In genomic region chr9:16353049-16353724, GRCm38 (mm10) we compare ENCODE assay signal across 16 mouse cellular contexts.
A peak's percentile ranks its signal among the peaks of the same experiment; 100 is the strongest.
DNase-seq lines count a peak whose midpoint lies in the region; ATAC-seq and TF ChIP-seq lines count a peak whose summit lies in the region.
"Had no signal": no experiment of that assay in that cellular context is flagged by ENCODE, and none has a peak within 500 bp of the region (broad histone marks: within the 10 kb centered on the region; RNA-seq: fewer than 3 reads in every experiment).

No protein-coding gene starts in this region.

- H3K27ac ChIP-seq in forebrain, embryonic 10.5 days = peak overlapping the region; percentile 79
- H3K27ac ChIP-seq in hindbrain, embryonic 14.5 days = peak overlapping the region; percentile 40
- peak overlapping the region; percentile 47; the same call in 1 of the 2 replicates for H3K27ac ChIP-seq in midbrain, postnatal 0 days (ENCODE audit: low read depth, low read length)
- H3K27ac ChIP-seq in kidney, embryonic 14.5 days (ENCODE audit: low read depth, low read length) = no peak overlapping the region
- H3K27ac ChIP-seq: layer of hippocampus, adult 2 months; limb, embryonic 10.5 days; liver, embryonic 15.5 days had no signal

- H3K9ac ChIP-seq in hindbrain, embryonic 14.5 days = no peak overlapping the region
- no peak overlapping the region for H3K9ac ChIP-seq in midbrain, postnatal 0 days (replicated peaks; ENCODE audit: low read length, poor library complexity, severe bottlenecking)
- H3K9ac ChIP-seq in kidney, embryonic 14.5 days (ENCODE audit: low read depth, low read length) = no peak overlapping the region
- H3K9ac ChIP-seq: liver, embryonic 15.5 days had no signal

- DNase-seq in Muller cell, postnatal 12 days (ENCODE audit: inconsistent ontology term) = peak; percentile 26
- DNase-seq in forebrain, embryonic 10.5 days (ENCODE audit: extremely low spot score, low spot score) = peak; percentile 35
- no peak for DNase-seq in hindbrain, embryonic 14.5 days (ENCODE audit: low spot score)
- no peak for DNase-seq in midbrain, postnatal 0 days (ENCODE audit: low spot score)
- DNase-seq in gastrocnemius, postnatal 25 days = no peak
- no peak for DNase-seq in heart, adult 9 months (ENCODE audit: low spot score in 2 of 2)
- no peak for DNase-seq in adrenal gland, adult (ENCODE audit: inconsistent age in 2 of 2, low spot score in 1 of 2)
- DNase-seq: adrenal gland, postnatal 36 days; gastrocnemius, postnatal 10 days; kidney, adult 18-20 months; lung, postnatal 4 days had no signal

- H3K4me2 ChIP-seq in hindbrain, embryonic 14.5 days (replicated peaks) = peak overlapping the region; percentile 24
- no peak overlapping the region for H3K4me2 ChIP-seq in midbrain, postnatal 0 days (ENCODE audit: low read depth, low read length, poor library complexity, severe bottlenecking)
- H3K4me2 ChIP-seq in kidney, embryonic 14.5 days (replicated peaks; ENCODE audit: low read depth, low read length) = no peak overlapping the region
- H3K4me2 ChIP-seq: liver, embryonic 15.5 days had no signal

- WGBS in forebrain, embryonic 10.5 days = 15% methylated on average over 4 of the region's 4 CpGs
- WGBS in hindbrain, embryonic 14.5 days = 10% methylated on average over 4 of the region's 4 CpGs
- 9% methylated on average over 4 of the region's 4 CpGs for WGBS in midbrain, postnatal 0 days
- 34% methylated on average over 4 of the region's 4 CpGs for WGBS in kidney, embryonic 14.5 days

- peak overlapping the region; percentile 27; the same call in 1 of the 2 replicates for H3K4me3 ChIP-seq in forebrain, embryonic 10.5 days
- H3K4me3 ChIP-seq in hindbrain, embryonic 14.5 days (replicated peaks; ENCODE audit: low read length) = no peak overlapping the region
- no peak overlapping the region for H3K4me3 ChIP-seq in midbrain, postnatal 0 days (ENCODE audit: low read depth, low read length)
- H3K4me3 ChIP-seq in kidney, embryonic 14.5 days (ENCODE audit: low read length) = no peak overlapping the region
- H3K4me3 ChIP-seq: layer of hippocampus, adult 2 months; limb, embryonic 10.5 days; liver, embryonic 15.5 days had no signal

- H3K9me3 ChIP-seq in forebrain, embryonic 10.5 days = no peaks in the 10 kb centered on the region
- no peaks in the 10 kb centered on the region for H3K9me3 ChIP-seq in hindbrain, embryonic 14.5 days (ENCODE audit: control insufficient read depth, low read length)
- no peaks in the 10 kb centered on the region for H3K9me3 ChIP-seq in midbrain, postnatal 0 days (ENCODE audit: low read length)
- H3K9me3 ChIP-seq in kidney, embryonic 14.5 days (ENCODE audit: control insufficient read depth, low read length) = no peaks in the 10 kb centered on the region
- H3K9me3 ChIP-seq: limb, embryonic 10.5 days; liver, embryonic 15.5 days had no signal

- H3K27me3 ChIP-seq in forebrain, embryonic 10.5 days (ENCODE audit: poor library complexity, severe bottlenecking) = no peaks in the 10 kb centered on the region
- H3K27me3 ChIP-seq in hindbrain, embryonic 14.5 days (ENCODE audit: control insufficient read depth, insufficient read depth, low read length) = no peaks in the 10 kb centered on the region
- H3K27me3 ChIP-seq in midbrain, postnatal 0 days (ENCODE audit: insufficient read depth, low read length) = no peaks in the 10 kb centered on the region
- H3K27me3 ChIP-seq in kidney, embryonic 14.5 days (ENCODE audit: control insufficient read depth, insufficient read depth, low read length) = no peaks in the 10 kb centered on the region
- H3K27me3 ChIP-seq: liver, embryonic 15.5 days; Patski had no signal

- ATAC-seq in hindbrain, embryonic 14.5 days (ENCODE audit: low FRiP score) = peak; percentile 21
- ATAC-seq in midbrain, postnatal 0 days (ENCODE audit: low FRiP score) = peak; percentile 68
- no peak for ATAC-seq in kidney, embryonic 14.5 days (ENCODE audit: low FRiP score, low TSS enrichment)
- ATAC-seq: Patski had no signal

- no peaks in the 10 kb centered on the region for H3K36me3 ChIP-seq in forebrain, embryonic 10.5 days (replicated peaks)
- H3K36me3 ChIP-seq in hindbrain, embryonic 14.5 days (replicated peaks; ENCODE audit: control insufficient read depth, insufficient read depth) = no peaks in the 10 kb centered on the region
- H3K36me3 ChIP-seq in midbrain, postnatal 0 days (ENCODE audit: insufficient read depth, low read length) = no peaks in the 10 kb centered on the region
- H3K36me3 ChIP-seq in kidney, embryonic 14.5 days (ENCODE audit: control insufficient read depth, insufficient read depth, low read length) = no peaks in the 10 kb centered on the region
- H3K36me3 ChIP-seq: limb, embryonic 10.5 days; liver, embryonic 15.5 days had no signal

- TF ChIP-seq CTCF in midbrain, postnatal 0 days (IDR thresholded peaks at IDR 0.05) = no peak

- H3K4me1 ChIP-seq in forebrain, embryonic 10.5 days = peaks cover 44% of the 10 kb centered on the region
- H3K4me1 ChIP-seq in hindbrain, embryonic 14.5 days (replicated peaks; ENCODE audit: control insufficient read depth, insufficient read depth, low read length) = peaks cover 10% of the 10 kb centered on the region; the same call in 1 of the 2 replicates
- peaks cover 6% of the 10 kb centered on the region; the same call in 1 of the 2 replicates for H3K4me1 ChIP-seq in midbrain, postnatal 0 days (ENCODE audit: insufficient read depth, low read length)
- H3K4me1 ChIP-seq in kidney, embryonic 14.5 days (ENCODE audit: control insufficient read depth, insufficient read depth, low read length) = no peaks in the 10 kb centered on the region
- H3K4me1 ChIP-seq: limb, embryonic 10.5 days; liver, embryonic 15.5 days had no signal

Comparison
In these comparisons a context has a peak if more than half of its experiments do, and no peak if none do; other contexts are left out.
1. DNase-seq: peak in Muller cell, postnatal 12 days (single experiment) and forebrain, embryonic 10.5 days (single experiment); none in hindbrain, embryonic 14.5 days (single experiment), midbrain, postnatal 0 days (single experiment), gastrocnemius, postnatal 25 days (single experiment), heart, adult 9 months (0 of 2) and adrenal gland, adult (0 of 2).